Mouse (Mus musculus) 3T3-L1 (cell line): ENCODE data around the gene Cmtr1.

ENCODE experiments used
- DNase-seq: peaks from one replicate; pipeline ENCODE4 v3.0.0-alpha.2; 2015; ENCODE audit warnings: low read depth, low spot score

The Cmtr1 gene

GRCm38 (mm10) chr17:29736448-29737014 lies 76.1 kb downstream of the Cmtr1 start:
- no peak for DNase-seq

- DNase-seq, result no peak
Observed at GRCm38 (mm10) chr17:29737849-29738804, 77.7 kb downstream of the Cmtr1 start.

- no peak for DNase-seq
Observed at GRCm38 (mm10) chr17:29747466-29747865, 87.1 kb downstream of the Cmtr1 start.

GRCm38 (mm10) chr17:29754510-29754909 lies 94.1 kb downstream of the Cmtr1 start:
- no peak for DNase-seq
